Mouse (Mus musculus) heart, embryonic 13.5 days (tissue): ENCODE data around the gene Upb1. TPM values are rescaled to one million over a fixed set of nuclear protein-coding genes. Genes with fewer than 3 reads are reported as not detected.

Experiments
- ATAC-seq: fragments of 200-750 bp; cut with Nextera tagmentation; 2 replicates; pipeline ENCODE4 v1.8.0; 2017; ENCODE audit warnings: moderate TSS enrichment; ENCODE audit not compliant: insufficient number of reproducible peaks, low FRiP score, low TSS enrichment; ENCODE audit errors: extremely low read depth
- H3K27ac ChIP-seq: fragments of 300-500 bp; sonication (generic); replicated peaks from 2 replicates; pipeline ENCODE4 v1.5.1; 2015; ENCODE audit warnings: moderate library complexity, mild to moderate bottlenecking, inconsistent platforms
- H3K27me3 ChIP-seq: fragments of 300-500 bp; sonication (generic); replicated peaks from 2 replicates; pipeline ENCODE4 v1.6.1; 2015; ENCODE audit warnings: mild to moderate bottlenecking, inconsistent platforms
- H3K36me3 ChIP-seq: fragments of 300-500 bp; sonication (generic); 2 replicates; pipeline ENCODE4 v1.6.1; 2015; ENCODE audit warnings: mild to moderate bottlenecking, inconsistent platforms
- H3K4me1 ChIP-seq: fragments of 300-500 bp; sonication (generic); 2 replicates; pipeline ENCODE4 v1.6.1; 2015; ENCODE audit warnings: inconsistent platforms
- H3K4me2 ChIP-seq: fragments of 300-500 bp; sonication (generic); 2 replicates; pipeline ENCODE4 v1.6.1; 2015; ENCODE audit warnings: inconsistent platforms, mild to moderate bottlenecking, moderate library complexity
- H3K4me3 ChIP-seq: fragments of 300-500 bp; sonication (generic); 2 replicates; pipeline ENCODE4 v1.5.1; 2015; ENCODE audit warnings: moderate library complexity, mild to moderate bottlenecking, inconsistent platforms
- H3K9ac ChIP-seq: fragments of 300-500 bp; sonication (generic); 2 replicates; pipeline ENCODE4 v1.6.1; 2015; ENCODE audit warnings: inconsistent platforms, mild to moderate bottlenecking, moderate library complexity
- H3K9me3 ChIP-seq: fragments of 300-500 bp; sonication (generic); 2 replicates; pipeline ENCODE4 v1.6.1; 2016; ENCODE audit warnings: inconsistent platforms
- WGBS: fragments of 180-500 bp; shearing (Covaris S2); methylation state at CpG from one replicate; pipeline ENCODE4 v1.1.7; 2015; ENCODE audit warnings: mixed read lengths; 5-methylcytosine and 5-hydroxymethylcytosine counted together
- polyA plus RNA-seq: library from polyadenylated mRNA; unstranded; fragments of >200 nt; fragmentation: Nextera tagmentation; extraction: Ambion mirVana; gene quantifications from 2 replicates; pipeline ENCODE4 v1.2.1, GENCODE M21; 2015

Gene Upb1
- polyA plus RNA-seq, 1 experiment from 2014 or later, result 0.23 TPM

GRCm38 (mm10) chr10:75484066-75484465 lies 83.2 kb downstream of the Upb1 start:
- H3K9ac ChIP-seq, result no peak overlapping the region
- no peaks in the 10 kb centered on the region for H3K27me3 ChIP-seq
- no peak overlapping the region for H3K4me3 ChIP-seq
- H3K27ac ChIP-seq, result no peak overlapping the region
- no peak for ATAC-seq
- WGBS, result 76% methylated on average over 6 of the region's 6 CpGs
- H3K36me3 ChIP-seq, result no peaks in the 10 kb centered on the region
- no peaks in the 10 kb centered on the region for H3K9me3 ChIP-seq
- H3K4me1 ChIP-seq, result peaks cover 5% of the 10 kb centered on the region; the same call in 1 of the 2 replicates
- H3K4me2 ChIP-seq, result no peak overlapping the region

DNA sequence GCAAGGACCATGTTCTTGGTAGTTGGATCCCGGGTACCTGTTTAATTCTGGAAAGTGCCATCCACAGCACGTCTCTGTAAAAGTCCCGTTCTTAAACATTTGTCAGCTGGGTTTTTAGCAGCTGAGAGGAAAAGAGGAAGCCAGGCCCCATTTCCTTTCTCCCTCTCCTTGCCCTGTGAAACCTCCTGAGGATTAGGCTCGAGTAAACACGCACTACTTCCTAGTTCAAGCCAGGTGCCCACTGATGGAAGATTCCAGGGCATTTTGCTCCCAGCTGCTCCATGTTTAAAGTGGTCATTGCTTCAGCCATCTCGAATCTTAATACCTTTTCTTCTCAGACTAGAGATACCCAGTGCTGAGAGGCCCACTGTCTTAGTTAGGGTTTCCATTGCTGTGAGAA lies 83.9 kb downstream of the Upb1 start:
- WGBS, result 53% methylated on average over 6 of the region's 6 CpGs
- ATAC-seq, result no peak
- H3K27ac ChIP-seq, result no peak overlapping the region
- no peak overlapping the region for H3K9ac ChIP-seq
- peaks cover 12% of the 10 kb centered on the region for H3K4me1 ChIP-seq
- H3K4me2 ChIP-seq, result no peak overlapping the region
- H3K36me3 ChIP-seq, result no peaks in the 10 kb centered on the region
- no peaks in the 10 kb centered on the region for H3K27me3 ChIP-seq
- no peak overlapping the region for H3K4me3 ChIP-seq
- H3K9me3 ChIP-seq, result no peaks in the 10 kb centered on the region

GRCm38 (mm10) chr10:75486086-75486979 lies 85.4 kb downstream of the Upb1 start:
- Histone ChIP-seq H3K36me3 (no peaks in the 10 kb centered on the region), H3K27me3 (no peaks in the 10 kb centered on the region), H3K9ac (no peak overlapping the region), H3K4me1 (peaks cover 12% of the 10 kb centered on the region), H3K4me3 (no peak overlapping the region), H3K4me2 (no peak overlapping the region), H3K27ac (no peak overlapping the region), H3K9me3 (no peaks in the 10 kb centered on the region)
- 50% methylated on average over 9 of the region's 9 CpGs for WGBS
- no peak for ATAC-seq

- Histone ChIP-seq H3K27me3 (no peaks in the 10 kb centered on the region), H3K27ac (no peak overlapping the region), H3K9ac (no peak overlapping the region), H3K4me3 (no peak overlapping the region), H3K4me2 (no peak overlapping the region), H3K4me1 (peaks cover 12% of the 10 kb centered on the region), H3K36me3 (no peaks in the 10 kb centered on the region), H3K9me3 (no peaks in the 10 kb centered on the region)
- ATAC-seq, result no peak
- WGBS, result 60% methylated on average over 3 of the region's 3 CpGs
Measured at GRCm38 (mm10) chr10:75487131-75487530, 86.2 kb downstream of the Upb1 start.

DNA sequence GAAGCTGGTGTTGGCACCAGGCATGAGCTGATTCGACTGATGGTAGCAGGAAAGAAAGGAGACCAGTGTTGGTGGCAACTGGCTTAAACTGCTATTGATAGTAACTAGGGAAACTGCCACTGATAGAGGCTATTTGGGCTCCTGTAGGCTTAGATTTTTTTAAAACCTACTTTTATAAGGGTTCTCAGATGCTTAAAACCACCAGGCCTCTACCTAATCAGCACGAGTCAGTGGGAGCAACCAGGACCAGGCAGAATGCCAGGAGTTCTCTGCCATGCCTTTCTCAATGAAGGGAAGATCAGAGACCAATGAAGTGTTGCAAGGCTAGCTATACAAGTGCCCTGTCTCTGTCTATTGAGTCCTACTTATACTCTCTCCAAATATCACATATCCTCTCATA lies 88.6 kb downstream of the Upb1 start:
- no peaks in the 10 kb centered on the region for H3K36me3 ChIP-seq
- ATAC-seq, result no peak
- H3K9ac ChIP-seq, result no peak overlapping the region
- H3K4me2 ChIP-seq, result no peak overlapping the region
- 0 out of 2 replicates have a peak overlapping the region, but pooled peaks have one; percentile 24 for H3K27ac ChIP-seq
- H3K4me1 ChIP-seq, result peaks cover 12% of the 10 kb centered on the region
- no peak overlapping the region for H3K4me3 ChIP-seq
- H3K9me3 ChIP-seq, result no peaks in the 10 kb centered on the region
- WGBS, result 33% methylated on average over 2 of the region's 2 CpGs
- no peaks in the 10 kb centered on the region for H3K27me3 ChIP-seq

GRCm38 (mm10) chr10:75490731-75491130 lies 89.8 kb downstream of the Upb1 start:
- Histone ChIP-seq H3K4me3 (no peak overlapping the region), H3K36me3 (no peaks in the 10 kb centered on the region), H3K4me1 (peaks cover 17% of the 10 kb centered on the region), H3K9ac (no peak overlapping the region), H3K9me3 (no peaks in the 10 kb centered on the region), H3K27ac (no peak overlapping the region), H3K4me2 (no peak overlapping the region), H3K27me3 (no peaks in the 10 kb centered on the region)
- WGBS, result 77% methylated on average over 2 of the region's 2 CpGs
- ATAC-seq, result no peak

Other genes with a start within 250 kb of the Upb1 start
- gene Specc1l, start 189.0 kb upstream of the Upb1 start, polyA plus RNA-seq, result 19.6 and 19.9 TPM in 2 replicates
- gene Adora2a, start 84.2 kb upstream of the Upb1 start, polyA plus RNA-seq, result 3.4 and 4.6 TPM in 2 replicates
- 96.6 and 101 TPM in 2 replicates for gene Snrpd3, start 116.4 kb downstream of the Upb1 start, polyA plus RNA-seq
- gene Gucd1, start 116.9 kb downstream of the Upb1 start, polyA plus RNA-seq, result 22.4 and 25.4 TPM in 2 replicates
- 1.2 TPM in 2 replicates for gene Lrrc75b, start 159.2 kb downstream of the Upb1 start, polyA plus RNA-seq
- gene Ggt1, start 160.5 kb downstream of the Upb1 start, polyA plus RNA-seq, result 0.52 and 0.76 TPM in 2 replicates
- 7.1 TPM in 2 replicates for gene Ggt5, start 188.2 kb downstream of the Upb1 start, polyA plus RNA-seq
- gene Susd2, start 242.9 kb downstream of the Upb1 start, polyA plus RNA-seq, result 8.2 TPM in 2 replicates